Mouse (Mus musculus) MN1 (cell line): ENCODE measurements around the gene Gm30191.
"Not testable (repeated sequence)": the region's sequence is repeated elsewhere in the genome, so short reads cannot be mapped to it uniquely, and the experiment has no call there.

Source experiments
- DNase-seq: peaks from one replicate; pipeline ENCODE4 v3.0.0-alpha.2; 2016; ENCODE audit warnings: low spot score

The Gm30191 gene

GRCm38 (mm10) chr4:134287168-134287564 lies 40.4 kb downstream of the Gm30191 start:
- DNase-seq: peak; percentile 98

GRCm38 (mm10) chr4:134287575-134288025 lies 40.9 kb downstream of the Gm30191 start, which contains the start of gene Pdik1l:
Gene Pdik1l (minus strand): TSS chr4:134287895.
- peak; percentile 92 for DNase-seq

GRCm38 (mm10) chr4:134288397-134289256 lies 41.9 kb downstream of the Gm30191 start:
- peak; percentile 23 for DNase-seq

- DNase-seq: peak; percentile 83
Measured at GRCm38 (mm10) chr4:134292067-134292466, 45.3 kb downstream of the Gm30191 start.

- peak; percentile 74 for DNase-seq
Measured at GRCm38 (mm10) chr4:134293061-134293691, 46.4 kb downstream of the Gm30191 start.

GRCm38 (mm10) chr4:134293692-134294163 lies 47.0 kb downstream of the Gm30191 start:
- peak; percentile 57 for DNase-seq

- not testable (repeated sequence) for DNase-seq
Measured at GRCm38 (mm10) chr4:134296096-134296495, 49.4 kb downstream of the Gm30191 start.

- no peak for DNase-seq
Measured at GRCm38 (mm10) chr4:134296523-134296922, 49.8 kb downstream of the Gm30191 start.

- DNase-seq: no peak
Measured at GRCm38 (mm10) chr4:134297369-134297768, 50.6 kb downstream of the Gm30191 start.

- no peak for DNase-seq
Measured at GRCm38 (mm10) chr4:134298626-134299497, 52.1 kb downstream of the Gm30191 start.

- no peak for DNase-seq
Measured at GRCm38 (mm10) chr4:134299498-134299810, 52.7 kb downstream of the Gm30191 start.
